Mouse (Mus musculus) midbrain, embryonic 10.5 days (tissue): ENCODE results near the gene Mrnip. TPM values are rescaled to one million over a fixed set of nuclear protein-coding genes. Genes with fewer than 3 reads are reported as not detected.

Experiments
- DNase-seq: peaks from one replicate; pipeline ENCODE4 v3.0.0-alpha.2; 2017; ENCODE audit warnings: low spot score
- H3K27ac ChIP-seq: fragments of 300-500 bp; sonication (generic); replicated peaks from 2 replicates; pipeline ENCODE4 v1.5.1; 2016; ENCODE audit warnings: mild to moderate bottlenecking
- H3K27me3 ChIP-seq: fragments of 300-500 bp; sonication (generic); 2 replicates; pipeline ENCODE4 v1.6.1; 2016; ENCODE audit warnings: low read depth, mild to moderate bottlenecking; ENCODE audit not compliant: poor library complexity, severe bottlenecking
- H3K36me3 ChIP-seq: fragments of 300-500 bp; sonication (generic); 2 replicates; pipeline ENCODE4 v1.6.1; 2016; ENCODE audit warnings: mild to moderate bottlenecking, moderate library complexity
- H3K4me1 ChIP-seq: fragments of 300-500 bp; sonication (generic); 2 replicates; pipeline ENCODE4 v1.6.1; 2016
- H3K4me3 ChIP-seq: fragments of 300-500 bp; sonication (generic); 2 replicates; pipeline ENCODE4 v1.5.1; 2016; ENCODE audit warnings: mild to moderate bottlenecking, moderate library complexity
- H3K9me3 ChIP-seq: fragments of 300-500 bp; sonication (generic); replicated peaks from 2 replicates; pipeline ENCODE4 v1.6.1; 2016; ENCODE audit warnings: mild to moderate bottlenecking
- WGBS: fragments of 180-500 bp; shearing (Covaris S2); methylation state at CpG from one replicate; pipeline ENCODE4 v1.1.7; 2016; 5-methylcytosine and 5-hydroxymethylcytosine counted together
- polyA plus RNA-seq: library from polyadenylated mRNA; unstranded; fragments of >200 nt; fragmentation: Nextera tagmentation; extraction: Ambion mirVana; gene quantifications from 2 replicates; pipeline ENCODE4 v1.2.1, GENCODE M21; 2016

Gene Mrnip
- polyA plus RNA-seq, 1 experiment from 2014 or later, result 23.8 TPM

DNA sequence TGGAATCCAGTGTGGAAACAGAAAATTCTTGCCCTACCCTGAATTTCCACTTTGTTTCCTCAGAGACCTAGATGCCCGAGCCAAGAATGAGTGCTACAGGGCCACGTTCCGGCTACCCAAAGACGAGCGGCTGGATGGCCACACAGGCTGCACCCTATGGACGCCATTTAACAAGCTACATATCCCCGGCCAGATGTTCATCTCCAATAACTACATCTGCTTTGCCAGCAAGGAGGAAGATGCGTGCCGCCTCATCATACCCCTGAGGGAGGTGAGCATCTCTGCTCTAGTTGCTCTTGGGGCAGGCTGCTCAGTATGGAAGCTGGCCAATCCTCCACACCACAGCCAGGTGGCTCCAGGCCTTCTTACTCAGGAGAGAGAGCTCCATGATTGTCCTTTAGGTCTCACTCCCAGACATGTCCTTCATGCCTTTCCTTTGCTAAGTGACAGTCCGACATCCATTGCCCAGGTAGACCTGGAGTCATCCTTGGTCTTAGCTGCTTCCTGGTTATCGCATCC lies 26.2 kb upstream of the Mrnip start:
- Histone ChIP-seq H3K4me1 (no peaks in the 10 kb centered on the region), H3K36me3 (peaks cover 96% of the 10 kb centered on the region), H3K27me3 (no peaks in the 10 kb centered on the region), H3K27ac (no peak overlapping the region), H3K4me3 (no peak overlapping the region), H3K9me3 (no peaks in the 10 kb centered on the region)
- no peak for DNase-seq
- WGBS, result 95% methylated on average over 11 of the region's 11 CpGs

DNA sequence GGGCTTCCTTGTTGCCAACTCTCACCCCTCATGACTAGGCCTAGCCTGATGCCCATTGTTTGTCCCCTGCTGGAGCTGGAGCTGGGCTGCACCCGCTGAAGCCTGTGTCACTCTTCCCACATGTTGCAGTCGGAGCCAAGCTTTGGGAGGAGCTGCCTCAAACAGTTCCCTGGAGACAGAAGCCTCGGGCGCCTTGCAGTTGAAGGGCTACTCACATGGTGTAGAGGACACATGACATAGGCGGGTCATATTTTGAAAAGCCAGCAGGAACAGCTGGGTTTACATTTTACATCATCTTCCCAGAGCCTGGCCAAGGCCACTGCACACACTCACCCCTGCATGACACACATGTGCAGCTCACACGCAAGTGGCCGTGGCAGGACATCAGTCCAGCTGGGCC lies 25.0 kb upstream of the Mrnip start:
- 89% methylated on average over 7 of the region's 7 CpGs for WGBS
- no peak overlapping the region for H3K27ac ChIP-seq
- H3K36me3 ChIP-seq, result peaks cover 96% of the 10 kb centered on the region
- no peaks in the 10 kb centered on the region for H3K27me3 ChIP-seq
- H3K4me1 ChIP-seq, result 0 out of 2 replicates have a peak, but pooled peaks cover 7% of the 10 kb centered on the region
- H3K9me3 ChIP-seq, result no peaks in the 10 kb centered on the region
- DNase-seq, result no peak
- H3K4me3 ChIP-seq, result no peak overlapping the region

DNA sequence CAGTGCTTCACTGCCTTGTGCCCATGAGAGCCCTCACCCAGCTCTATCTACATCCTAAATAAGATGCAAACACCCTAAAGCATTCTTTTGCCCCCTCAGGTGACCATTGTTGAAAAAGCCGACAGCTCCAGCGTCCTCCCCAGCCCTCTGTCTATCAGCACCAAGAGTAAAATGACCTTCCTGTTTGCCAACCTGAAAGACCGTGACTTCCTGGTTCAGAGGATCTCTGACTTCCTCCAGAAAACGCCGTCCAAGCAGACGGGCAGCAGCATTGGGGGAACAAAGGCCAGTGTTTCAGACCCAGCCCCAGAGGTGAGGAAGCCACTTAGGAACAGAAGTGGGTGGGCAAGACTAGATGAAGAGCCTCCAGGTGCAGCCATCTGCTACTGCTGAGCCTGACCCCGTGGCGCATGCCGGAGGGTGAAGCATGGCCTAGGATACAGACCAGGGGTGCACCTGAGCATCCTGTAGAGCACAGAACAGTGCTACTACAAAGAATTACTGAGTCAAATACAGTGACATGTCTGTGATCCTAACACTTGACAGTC lies 24.6 kb upstream of the Mrnip start:
- 91% methylated on average over 9 of the region's 9 CpGs for WGBS

DNA sequence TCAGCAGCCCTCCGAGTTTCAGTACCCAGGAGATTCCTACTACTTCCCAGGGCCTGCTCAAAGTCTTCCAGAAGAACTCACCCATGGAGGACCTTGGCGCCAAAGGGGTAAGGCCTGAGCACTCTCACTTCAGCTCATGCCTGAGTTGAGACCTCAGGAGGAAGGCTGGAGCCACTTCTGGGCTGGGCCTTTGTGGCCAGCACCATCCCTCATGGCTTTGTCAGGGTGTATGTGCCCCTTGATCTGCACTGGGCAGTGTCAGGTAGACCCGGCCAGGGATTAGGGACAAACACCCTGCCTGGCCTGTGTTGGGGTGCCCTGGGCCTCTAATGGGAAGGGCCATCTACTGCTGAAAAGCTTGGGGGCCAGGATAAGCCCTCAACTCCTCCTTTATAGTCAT lies 22.9 kb upstream of the Mrnip start:
- H3K27me3 ChIP-seq, result no peaks in the 10 kb centered on the region
- no peak overlapping the region for H3K27ac ChIP-seq

More for the DNA sequence above, 24.6 kb upstream of the Mrnip start:
- no peak overlapping the region for H3K4me3 ChIP-seq
- DNase-seq, result no peak
- no peak overlapping the region for H3K27ac ChIP-seq
- H3K9me3 ChIP-seq, result no peaks in the 10 kb centered on the region
- no peaks in the 10 kb centered on the region for H3K27me3 ChIP-seq
- 0 out of 2 replicates have a peak, but pooled peaks cover 8% of the 10 kb centered on the region for H3K4me1 ChIP-seq
- peaks cover 100% of the 10 kb centered on the region for H3K36me3 ChIP-seq

DNA sequence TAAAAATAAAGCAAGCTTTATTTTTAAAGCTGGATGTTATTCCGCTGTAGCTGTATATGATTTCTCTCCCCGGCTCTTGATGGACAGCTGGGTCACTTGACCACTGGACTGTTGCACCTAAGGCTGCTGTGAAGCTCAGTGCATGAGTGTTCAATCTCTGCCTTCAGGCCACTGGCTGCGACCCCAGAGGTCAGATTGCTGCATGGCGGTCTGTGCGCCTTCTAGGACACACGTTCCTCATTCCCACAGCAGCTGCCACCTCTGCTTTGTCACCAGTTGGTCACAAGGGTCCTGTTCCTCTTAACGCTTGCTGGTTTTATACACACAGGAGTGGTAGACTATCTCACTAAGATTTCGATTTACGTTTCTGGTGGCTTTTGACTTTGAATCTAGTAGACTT lies 20.1 kb upstream of the Mrnip start:
- peaks cover 98% of the 10 kb centered on the region for H3K36me3 ChIP-seq
- no peaks in the 10 kb centered on the region for H3K27me3 ChIP-seq
- 76% methylated on average over 9 of the region's 9 CpGs for WGBS
- H3K4me3 ChIP-seq, result no peak overlapping the region
- DNase-seq, result no peak
- H3K27ac ChIP-seq, result no peak overlapping the region
- H3K4me1 ChIP-seq, result 0 out of 2 replicates have a peak, but pooled peaks cover 8% of the 10 kb centered on the region
- no peaks in the 10 kb centered on the region for H3K9me3 ChIP-seq

More for the DNA sequence above, 22.9 kb upstream of the Mrnip start:
- no peak overlapping the region for H3K4me3 ChIP-seq
- no peaks in the 10 kb centered on the region for H3K9me3 ChIP-seq
- WGBS, result 90% methylated on average over 3 of the region's 3 CpGs
- H3K4me1 ChIP-seq, result 0 out of 2 replicates have a peak, but pooled peaks cover 8% of the 10 kb centered on the region
- H3K36me3 ChIP-seq, result peaks cover 98% of the 10 kb centered on the region
- no peak for DNase-seq

DNA sequence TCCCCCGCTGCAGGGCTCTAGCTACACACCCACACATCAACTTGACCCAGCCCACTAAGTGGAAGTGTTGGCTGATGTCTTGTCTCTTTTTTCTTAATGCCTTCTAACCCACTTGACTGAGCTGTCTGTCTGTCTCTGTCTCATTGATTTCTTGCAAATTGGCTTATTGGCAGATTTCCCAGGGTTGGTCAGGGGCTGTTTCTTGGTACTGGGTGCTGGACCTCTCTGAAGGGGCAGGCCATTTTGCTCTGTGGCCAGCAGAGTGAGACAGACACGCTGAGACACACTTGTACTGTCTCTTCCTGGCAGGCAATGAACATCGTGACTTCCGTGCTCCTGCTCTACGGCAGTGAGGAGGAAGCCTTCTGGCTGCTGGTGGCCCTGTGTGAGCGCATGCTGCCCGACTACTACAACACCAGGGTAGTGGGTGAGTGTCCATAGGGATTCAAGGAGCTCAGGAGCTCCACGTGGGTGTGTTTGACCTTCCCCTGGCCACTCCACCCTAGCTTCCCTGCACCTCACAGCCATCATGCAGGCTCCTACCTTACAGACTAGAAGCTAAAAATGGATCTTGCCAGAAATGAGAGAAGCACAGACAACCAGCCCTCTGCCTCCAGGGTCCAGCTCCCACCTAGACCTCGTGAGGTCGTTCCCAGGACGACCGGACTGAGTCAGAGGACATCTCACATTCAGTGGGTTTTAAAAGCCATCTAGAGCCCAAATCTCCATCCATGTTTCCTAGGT lies 19.3 kb upstream of the Mrnip start:
- no peaks in the 10 kb centered on the region for H3K27me3 ChIP-seq
- H3K27ac ChIP-seq, result no peak overlapping the region
- 0 out of 2 replicates have a peak, but pooled peaks cover 8% of the 10 kb centered on the region for H3K4me1 ChIP-seq
- whole genome bisulfite sequencing, result 90% methylated on average over 12 of the region's 12 CpGs
- no peak for DNase-seq
- H3K4me3 ChIP-seq, result no peak overlapping the region
- H3K9me3 ChIP-seq, result no peaks in the 10 kb centered on the region
- peaks cover 98% of the 10 kb centered on the region for H3K36me3 ChIP-seq

DNA sequence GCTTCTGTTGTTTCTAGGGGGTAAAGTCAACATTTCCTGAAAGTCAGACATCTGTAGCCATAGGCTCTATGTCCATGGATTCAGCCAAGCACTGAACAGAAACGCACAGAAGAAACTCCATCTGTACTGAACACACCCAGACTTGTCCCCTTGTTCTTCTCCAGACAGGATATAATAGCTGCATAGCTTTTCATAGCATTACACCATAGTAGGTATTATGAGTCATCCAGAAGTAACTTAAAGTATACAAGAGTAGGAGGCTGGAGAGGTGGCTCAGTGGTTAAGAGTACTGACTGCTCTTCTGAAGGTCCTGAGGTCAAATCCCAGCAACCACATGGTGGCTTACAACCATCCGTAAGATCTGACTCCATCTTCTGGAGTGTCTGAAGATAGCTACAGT lies 18.5 kb upstream of the Mrnip start:
- Histone ChIP-seq H3K4me1 (0 out of 2 replicates have a peak, but pooled peaks cover 8% of the 10 kb centered on the region), H3K9me3 (no peaks in the 10 kb centered on the region), H3K4me3 (no peak overlapping the region), H3K27me3 (no peaks in the 10 kb centered on the region), H3K27ac (no peak overlapping the region), H3K36me3 (peaks cover 98% of the 10 kb centered on the region)
- DNase-seq, result no peak
- 94% methylated on average over 2 of the region's 2 CpGs for WGBS

DNA sequence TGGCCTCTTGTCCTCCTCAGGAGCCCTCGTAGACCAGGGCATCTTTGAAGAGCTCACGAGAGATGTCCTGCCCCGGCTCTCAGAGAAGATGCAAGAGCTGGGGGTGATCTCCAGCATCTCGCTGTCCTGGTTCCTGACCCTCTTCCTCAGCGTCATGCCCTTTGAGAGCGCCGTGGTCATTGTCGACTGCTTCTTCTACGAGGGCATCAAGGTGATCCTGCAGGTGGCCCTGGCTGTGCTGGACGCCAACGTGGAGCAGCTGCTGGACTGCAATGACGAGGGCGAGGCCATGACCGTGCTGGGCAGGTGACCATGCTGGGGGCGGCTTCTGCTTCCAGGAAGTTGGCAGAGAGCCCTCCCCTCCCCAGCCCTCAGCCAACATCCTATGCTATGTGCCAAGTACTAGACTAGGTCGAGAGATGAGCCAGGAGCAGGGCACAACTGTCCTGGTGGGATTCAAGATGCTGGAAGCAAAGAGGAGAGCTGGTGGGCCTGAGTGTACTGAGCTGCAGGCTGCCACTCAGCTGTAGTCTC lies 17.5 kb upstream of the Mrnip start:
- H3K4me3 ChIP-seq, result no peak overlapping the region
- no peaks in the 10 kb centered on the region for H3K27me3 ChIP-seq
- WGBS, result 94% methylated on average over 16 of the region's 16 CpGs
- no peak overlapping the region for H3K27ac ChIP-seq
- no peaks in the 10 kb centered on the region for H3K9me3 ChIP-seq
- 0 out of 2 replicates have a peak, but pooled peaks cover 8% of the 10 kb centered on the region for H3K4me1 ChIP-seq
- H3K36me3 ChIP-seq, result peaks cover 98% of the 10 kb centered on the region
- DNase-seq, result no peak

DNA sequence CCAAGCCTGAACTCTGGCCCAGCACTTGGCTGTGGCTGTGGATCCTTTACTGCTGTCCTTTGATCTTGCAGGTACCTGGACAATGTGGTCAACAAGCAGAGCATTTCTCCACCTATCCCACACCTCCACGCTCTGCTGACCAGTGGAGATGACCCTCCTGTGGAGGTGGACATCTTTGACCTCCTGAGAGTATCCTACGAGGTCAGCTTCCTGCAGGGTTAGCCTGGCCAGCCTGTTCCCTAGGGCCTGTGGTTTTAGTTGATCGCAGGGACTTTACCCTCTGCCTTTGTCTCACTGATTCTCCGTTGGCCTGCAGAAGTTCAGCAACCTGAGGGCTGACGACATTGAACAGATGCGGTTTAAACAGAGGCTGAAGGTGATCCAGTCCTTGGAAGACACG lies 15.9 kb upstream of the Mrnip start:
- 0 out of 2 replicates have a peak, but pooled peaks cover 8% of the 10 kb centered on the region for H3K4me1 ChIP-seq
- DNase-seq, result no peak
- H3K27ac ChIP-seq, result no peak overlapping the region
- H3K4me3 ChIP-seq, result no peak overlapping the region
- H3K27me3 ChIP-seq, result no peaks in the 10 kb centered on the region
- no peaks in the 10 kb centered on the region for H3K9me3 ChIP-seq
- WGBS, result 92% methylated on average over 7 of the region's 7 CpGs
- peaks cover 98% of the 10 kb centered on the region for H3K36me3 ChIP-seq

DNA sequence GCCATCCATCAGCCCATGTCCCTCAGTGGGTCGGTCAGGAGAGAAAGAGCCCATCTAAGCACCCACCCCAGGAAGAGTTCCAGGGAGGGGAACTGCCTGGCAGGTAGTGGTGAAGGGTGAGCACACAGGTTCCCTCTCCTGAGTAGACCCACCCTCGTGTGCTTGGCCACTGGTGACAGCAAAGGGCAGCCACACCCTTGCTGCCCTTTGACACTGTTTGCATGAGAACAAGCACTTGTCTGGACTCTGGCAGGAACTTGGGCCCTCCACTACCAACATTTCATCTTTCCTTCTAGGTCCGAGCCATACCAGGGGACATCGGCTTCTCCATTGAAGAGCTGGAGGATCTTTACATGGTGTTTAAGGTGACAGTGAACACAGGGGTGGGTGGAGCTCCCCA lies 14.9 kb upstream of the Mrnip start:
- no peak for DNase-seq
- Histone ChIP-seq H3K27ac (no peak overlapping the region), H3K36me3 (peaks cover 98% of the 10 kb centered on the region), H3K4me3 (no peak overlapping the region), H3K4me1 (no peaks in the 10 kb centered on the region), H3K27me3 (no peaks in the 10 kb centered on the region), H3K9me3 (no peaks in the 10 kb centered on the region)
- WGBS, result 90% methylated on average over 4 of the region's 4 CpGs

DNA sequence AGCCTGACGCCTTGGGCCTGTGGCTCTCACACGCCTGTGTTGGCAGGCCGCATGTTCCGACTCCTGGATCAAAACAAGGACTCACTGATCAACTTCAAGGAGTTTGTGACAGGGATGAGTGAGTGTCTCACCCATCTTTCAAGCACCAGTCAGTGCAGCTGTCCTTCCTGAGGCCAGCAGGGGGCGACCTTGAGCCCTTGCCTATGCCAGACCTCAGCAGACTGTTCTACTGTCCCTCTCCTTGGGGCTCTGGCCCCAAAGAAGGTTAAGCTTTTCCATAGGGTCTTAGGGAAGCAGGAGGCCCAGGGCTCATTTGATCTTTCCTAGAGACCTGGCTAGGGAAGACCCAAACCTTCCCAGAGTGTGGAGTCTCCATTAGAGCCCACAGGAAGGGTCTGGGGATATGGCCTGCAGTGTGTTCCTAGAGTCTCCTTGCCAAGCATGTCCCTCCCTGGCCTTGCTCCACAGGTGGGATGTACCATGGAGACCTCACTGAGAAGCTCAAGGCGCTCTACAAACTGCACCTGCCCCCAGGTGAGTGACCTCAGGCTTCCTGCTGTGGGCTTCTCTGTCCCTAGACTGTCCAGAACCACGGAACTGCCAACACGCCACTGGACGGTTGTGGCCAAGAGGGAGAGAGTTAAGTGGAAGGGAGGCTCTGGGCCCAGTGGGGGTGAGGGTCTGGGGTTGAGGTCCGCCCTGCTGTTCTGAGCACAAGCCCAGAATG lies 12.5 kb upstream of the Mrnip start:
- Histone ChIP-seq H3K27me3 (no peaks in the 10 kb centered on the region), H3K4me1 (no peaks in the 10 kb centered on the region), H3K4me3 (no peak overlapping the region), H3K27ac (peak overlapping the region; percentile 23; the same call in 1 of the 2 replicates), H3K9me3 (no peaks in the 10 kb centered on the region), H3K36me3 (peaks cover 91% of the 10 kb centered on the region)
- 63% methylated on average over 10 of the region's 10 CpGs for WGBS
- DNase-seq, result peak; percentile 65

DNA sequence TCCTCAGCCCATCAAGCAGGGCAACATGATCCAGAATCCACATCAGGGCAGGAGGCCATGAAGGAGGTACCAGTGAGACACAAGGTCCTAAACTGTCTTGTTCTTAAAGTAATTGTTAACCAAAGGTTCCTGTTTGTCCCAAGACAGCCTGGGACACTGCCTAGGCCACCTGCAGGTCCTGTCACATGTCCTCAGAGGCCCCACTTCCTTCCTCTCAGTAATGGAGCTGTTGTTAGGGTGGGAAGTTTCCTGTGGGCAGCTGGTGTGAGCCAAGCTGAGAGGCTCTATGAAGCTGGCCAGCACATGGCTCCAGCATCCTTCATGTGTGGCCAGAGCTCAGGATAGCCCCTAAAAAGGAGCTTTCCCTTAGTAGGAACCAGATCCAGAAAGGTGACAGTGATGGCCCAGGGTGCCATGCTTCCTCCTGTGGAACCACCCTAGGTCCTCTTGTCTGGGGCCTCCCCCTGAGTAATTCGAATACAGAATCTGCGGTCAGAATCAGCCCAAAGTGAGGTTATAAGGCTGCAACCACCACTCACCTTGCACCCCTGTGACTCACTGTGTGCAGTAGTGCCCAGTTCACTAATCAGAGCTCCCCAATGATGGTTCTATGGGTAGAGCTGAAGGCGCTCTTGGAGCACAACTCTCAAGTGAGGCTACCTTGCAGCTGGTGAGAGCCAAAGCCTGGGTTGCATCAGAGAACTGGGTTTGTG lies 11.8 kb upstream of the Mrnip start:
- no peak overlapping the region for H3K27ac ChIP-seq
- WGBS, result 94% methylated on average over 3 of the region's 3 CpGs
- no peaks in the 10 kb centered on the region for H3K27me3 ChIP-seq
- no peak overlapping the region for H3K4me3 ChIP-seq
- no peak for DNase-seq
- H3K4me1 ChIP-seq, result no peaks in the 10 kb centered on the region
- H3K36me3 ChIP-seq, result peaks cover 84% of the 10 kb centered on the region
- H3K9me3 ChIP-seq, result no peaks in the 10 kb centered on the region
